Mouse (Mus musculus): ENCODE data around the gene Rps16. TPM values are rescaled to one million over a fixed set of nuclear protein-coding genes. Genes with fewer than 3 reads are reported as not detected.

The Rps16 gene
- 100 to 1,000 TPM; 385 to 425 TPM for total RNA-seq (2021)
- long read RNA-seq, experiment 1, transcript Rps16-201 (5 exons, 1,109 nt), result major isoform, 233 of 234 reads
- long read RNA-seq, experiment 1, partial matches to known transcripts, result 0 of 234 reads
- long read RNA-seq, experiment 1, other reads (novel, unspliced or antisense), result 0 of 234 reads
- long read RNA-seq, experiment 2, transcript Rps16-201 (5 exons, 1,109 nt), result major isoform, 222 of 226 reads
- long read RNA-seq, experiment 2, partial matches to known transcripts, result 2 of 226 reads
- long read RNA-seq, experiment 2, other reads (novel, unspliced or antisense), result 1 of 226 reads

DNA sequence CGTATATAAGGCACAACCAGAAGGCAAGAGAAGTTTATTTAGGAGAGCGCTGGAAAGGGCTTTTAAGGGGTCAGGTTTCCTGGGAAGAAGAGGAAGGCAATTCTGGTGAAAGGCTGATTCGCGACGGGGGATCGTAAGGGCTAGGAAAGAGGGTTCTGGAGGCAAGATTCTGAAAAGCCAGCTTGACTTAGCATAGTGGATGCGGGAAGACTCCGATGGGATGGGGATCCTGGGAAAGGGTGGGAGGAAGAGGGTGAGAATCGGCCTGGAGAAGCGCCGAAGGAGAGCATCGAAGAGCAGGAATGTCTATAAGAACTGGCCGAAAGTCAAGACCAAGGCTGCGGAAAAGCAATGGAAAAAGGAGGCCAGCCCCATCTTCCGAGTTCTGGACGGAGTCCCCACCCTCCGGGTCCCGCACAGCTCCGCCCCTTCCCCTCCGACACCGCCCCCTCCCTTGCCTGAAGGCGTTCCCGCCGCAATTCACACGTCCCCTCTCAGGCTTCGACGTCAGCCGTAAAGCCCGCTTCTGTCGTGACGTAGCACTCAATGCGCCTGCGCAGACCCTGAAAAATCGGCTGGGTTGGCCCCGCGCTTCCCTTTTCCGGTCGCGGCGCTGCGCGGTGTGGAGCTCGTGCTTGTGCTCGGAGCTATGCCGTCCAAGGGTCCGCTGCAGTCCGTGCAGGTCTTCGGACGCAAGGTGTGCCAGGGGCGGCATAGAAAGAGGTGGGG lies at the start of gene Rps16:
Gene Rps16 (plus strand): TSS at position 498 of the 729 bp plus-strand sequence.
- peak; percentile 99 for DNase-seq (ENCODE audit: low spot score)

DNA sequence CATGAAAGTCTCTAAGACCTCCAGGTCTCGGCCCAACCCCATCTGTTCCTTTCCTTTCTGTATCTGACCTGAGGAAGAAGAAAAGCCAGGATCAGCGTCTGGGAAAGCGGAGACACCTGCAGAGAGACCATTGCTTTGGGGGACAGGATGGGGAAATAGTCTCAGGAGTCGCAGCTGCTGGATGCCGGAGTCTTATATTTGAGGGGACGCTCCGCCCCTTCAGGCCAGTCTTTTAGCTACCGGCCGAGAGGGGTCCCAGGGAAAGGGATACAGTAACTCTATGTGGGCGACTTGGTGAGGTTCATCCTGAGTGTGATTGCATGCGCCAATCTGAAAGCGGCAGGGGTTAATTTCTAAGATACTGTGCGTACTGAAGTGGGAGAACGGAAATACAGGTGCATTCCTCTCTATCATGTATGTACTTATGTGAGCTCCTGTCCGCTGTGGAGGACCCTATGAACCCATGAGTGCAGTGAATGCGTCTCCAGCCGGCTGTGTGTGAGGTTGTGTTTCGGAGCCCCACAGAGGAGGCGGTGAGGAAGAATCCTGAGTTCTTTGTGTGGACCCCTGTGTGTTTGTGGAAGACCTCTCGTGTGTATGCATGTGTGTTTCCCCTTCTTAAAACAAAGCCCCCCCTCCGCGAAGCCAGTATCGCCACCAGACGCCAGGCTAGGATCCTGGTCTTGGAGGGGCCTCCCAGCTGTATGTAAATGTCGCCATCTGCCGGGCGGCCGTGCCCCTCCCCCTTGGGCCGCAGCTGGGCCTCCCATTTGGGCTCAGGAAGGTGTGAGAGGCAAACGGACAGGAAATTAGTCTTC lies 48.6 kb upstream of the Rps16 start, which contains the start of gene Dll3:
Gene Dll3 (minus strand): TSS at position 623 of the 818 bp plus-strand sequence.
- peak; percentile 21 for DNase-seq (ENCODE audit: low spot score)

DNA sequence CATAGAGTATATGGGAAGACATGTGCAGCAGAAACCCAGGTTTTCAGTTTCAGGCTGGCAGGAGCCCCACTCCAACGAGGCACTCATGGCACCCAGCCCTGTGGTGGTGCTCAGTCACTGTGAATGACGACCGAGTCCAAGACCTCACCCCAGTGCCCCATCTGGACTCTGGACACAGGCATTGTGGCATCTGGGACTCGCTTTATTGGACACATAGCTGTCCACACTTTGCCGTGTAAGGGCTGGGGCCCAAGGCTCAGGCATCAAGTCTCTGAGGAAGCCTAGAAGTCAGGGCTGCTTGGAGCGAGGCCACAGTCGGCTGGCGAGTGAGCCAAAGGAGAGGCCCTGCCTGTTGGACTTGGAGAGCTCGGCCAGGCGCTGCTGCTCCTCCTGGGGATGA lies 44.8 kb upstream of the Rps16 start:
- DNase-seq (ENCODE audit: low spot score), result no peak

DNA sequence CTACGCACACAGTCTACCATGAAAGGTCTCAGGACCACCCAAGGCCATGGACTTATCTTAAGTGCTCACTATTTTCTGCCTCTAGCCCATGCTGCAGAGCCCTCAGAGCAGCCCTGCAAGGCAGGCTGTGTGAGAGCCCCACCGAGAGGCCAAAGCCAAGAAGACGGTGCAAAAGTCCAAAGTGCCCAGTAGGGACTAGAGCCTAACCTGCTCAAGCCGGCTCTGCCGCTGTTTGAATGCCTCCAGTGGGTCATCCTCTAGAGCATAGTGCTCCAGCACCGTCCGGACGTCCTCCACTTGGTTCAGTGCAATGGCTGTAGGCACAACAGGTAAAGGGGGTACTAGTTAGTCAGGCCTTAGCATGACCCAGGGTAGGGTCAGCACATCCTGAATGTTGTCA lies 44.2 kb upstream of the Rps16 start:
- DNase-seq (ENCODE audit: low spot score), result no peak

DNA sequence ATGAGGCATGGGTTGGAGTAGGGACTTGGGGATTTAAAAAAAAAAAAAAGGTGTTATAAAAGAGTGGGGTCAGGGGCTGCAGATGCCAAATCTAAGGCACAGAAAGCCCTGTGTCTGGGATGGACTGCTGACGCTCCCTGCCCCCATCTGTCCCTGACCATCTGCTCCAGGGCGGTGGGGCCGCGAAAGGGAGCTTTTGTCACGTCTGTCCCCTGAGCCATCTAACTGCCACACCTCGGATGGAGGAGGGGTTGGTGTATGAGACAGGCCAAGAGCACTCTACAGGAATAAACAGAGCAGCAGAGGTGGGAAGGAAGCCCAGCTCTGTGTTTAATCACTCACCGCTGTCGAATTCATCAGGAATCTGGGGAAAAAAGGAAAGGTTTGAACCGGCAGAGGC lies 40.7 kb upstream of the Rps16 start:
- no peak for DNase-seq (ENCODE audit: low spot score)

DNA sequence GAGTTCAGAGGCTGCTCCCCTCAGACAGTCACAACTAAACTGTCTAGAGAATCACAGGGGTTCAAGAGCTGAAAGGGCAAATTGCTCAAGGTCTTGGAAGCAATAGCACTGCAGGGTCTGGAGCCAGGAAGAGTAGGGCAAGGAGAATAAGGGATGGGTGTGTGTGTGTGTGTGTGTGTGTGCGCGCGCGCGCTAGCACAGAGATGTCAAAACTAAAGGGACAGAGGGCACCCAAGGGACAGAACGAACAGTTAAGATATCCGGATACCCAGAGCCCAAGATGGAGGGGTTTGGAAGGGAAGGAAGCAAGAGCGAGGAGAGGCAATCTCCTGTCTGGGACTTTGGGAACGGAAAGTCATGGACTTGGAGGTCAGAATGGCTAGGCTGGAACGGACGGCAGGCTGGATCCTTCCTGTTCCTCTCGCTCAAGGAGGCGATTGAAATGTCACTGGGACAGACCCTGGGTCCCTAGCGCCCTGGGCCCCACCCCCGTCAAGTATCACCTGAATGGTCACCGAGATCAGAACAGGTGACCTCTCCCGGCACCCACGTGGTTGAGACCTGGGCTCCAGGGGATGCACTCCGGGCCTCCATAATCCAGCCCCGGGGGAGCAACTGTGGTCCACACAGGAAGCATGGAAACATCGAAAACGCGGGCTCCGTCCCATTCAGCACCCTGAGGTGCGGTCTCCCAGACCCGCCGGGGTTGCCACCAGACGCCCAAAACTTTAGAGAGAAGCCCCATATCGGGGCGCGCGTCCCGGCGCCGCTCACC lies 39.1 kb upstream of the Rps16 start:
- DNase-seq (ENCODE audit: low spot score), result no peak

DNA sequence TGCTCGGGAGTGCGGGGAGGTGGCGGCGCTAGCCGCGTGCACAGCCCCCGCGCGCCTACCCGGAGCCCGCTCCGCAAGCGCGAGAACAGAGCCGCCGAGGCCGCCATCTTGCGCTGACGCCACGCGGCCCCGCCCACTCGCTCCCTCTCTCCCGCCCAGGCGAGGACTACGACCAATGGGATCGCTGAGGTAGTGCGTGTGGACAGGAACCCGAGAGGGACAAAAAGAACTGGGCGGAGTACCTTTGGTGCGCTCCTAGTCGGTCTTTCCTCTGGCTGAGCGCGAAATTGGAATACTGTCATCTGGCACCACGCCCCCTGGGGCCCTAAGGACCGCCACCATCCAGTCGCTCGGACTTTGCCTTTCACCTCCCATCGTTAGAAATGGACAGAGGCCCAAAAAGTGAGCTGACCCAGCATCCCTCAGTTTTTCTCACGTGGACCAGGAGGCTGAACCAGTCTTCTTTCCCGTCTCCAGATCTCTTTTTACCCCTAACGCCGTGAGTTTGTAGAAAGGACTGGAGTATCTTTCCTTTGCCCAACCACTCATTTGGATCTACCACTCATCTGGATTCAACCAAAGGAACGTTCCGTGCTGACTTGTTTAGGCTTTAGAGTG lies 38.4 kb upstream of the Rps16 start, which contains the start of gene Timm50:
Gene Timm50 (minus strand): TSS at position 147 of the 618 bp plus-strand sequence.
- DNase-seq (ENCODE audit: low spot score), result peak; percentile 99

DNA sequence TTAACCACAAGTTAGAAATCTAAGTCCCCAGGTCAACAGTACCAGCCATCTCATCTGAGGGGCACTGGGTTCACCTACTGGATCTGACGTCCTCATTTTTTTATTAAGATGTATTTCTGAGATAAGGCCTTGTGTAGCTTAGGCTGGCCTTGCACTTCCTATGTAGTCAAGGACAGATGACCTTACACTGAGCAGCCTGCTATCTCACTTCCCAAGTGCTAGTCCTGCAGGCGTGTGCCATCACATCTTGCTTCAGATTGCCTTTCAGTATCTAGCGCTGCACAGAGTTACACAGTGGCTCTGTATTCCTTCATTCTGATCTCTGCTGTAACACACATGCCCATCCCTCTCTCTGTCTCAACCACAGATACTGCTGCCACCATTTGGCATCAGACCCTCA lies 32.4 kb upstream of the Rps16 start:
- no peak for DNase-seq (ENCODE audit: low spot score)

DNA sequence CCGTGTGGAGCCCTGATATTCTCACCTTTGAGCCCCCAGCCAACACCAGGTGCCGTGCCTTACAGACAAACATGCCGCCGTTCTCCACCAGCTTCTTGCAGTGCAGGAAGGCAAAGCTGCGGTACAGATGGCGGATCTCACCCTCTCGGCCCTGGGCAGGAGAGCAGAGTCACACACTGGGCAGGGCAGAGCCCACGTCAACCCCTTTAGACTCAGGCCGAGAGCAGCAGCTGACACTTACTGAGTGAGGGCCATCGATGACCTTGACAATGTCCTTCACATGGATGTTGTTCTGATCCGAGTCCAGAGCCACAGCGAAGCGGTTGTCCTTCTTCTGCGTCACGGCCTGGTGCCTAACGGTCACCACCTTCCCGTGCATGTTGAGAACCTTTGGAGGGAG lies 31.7 kb upstream of the Rps16 start:
- DNase-seq (ENCODE audit: low spot score), result no peak

DNA sequence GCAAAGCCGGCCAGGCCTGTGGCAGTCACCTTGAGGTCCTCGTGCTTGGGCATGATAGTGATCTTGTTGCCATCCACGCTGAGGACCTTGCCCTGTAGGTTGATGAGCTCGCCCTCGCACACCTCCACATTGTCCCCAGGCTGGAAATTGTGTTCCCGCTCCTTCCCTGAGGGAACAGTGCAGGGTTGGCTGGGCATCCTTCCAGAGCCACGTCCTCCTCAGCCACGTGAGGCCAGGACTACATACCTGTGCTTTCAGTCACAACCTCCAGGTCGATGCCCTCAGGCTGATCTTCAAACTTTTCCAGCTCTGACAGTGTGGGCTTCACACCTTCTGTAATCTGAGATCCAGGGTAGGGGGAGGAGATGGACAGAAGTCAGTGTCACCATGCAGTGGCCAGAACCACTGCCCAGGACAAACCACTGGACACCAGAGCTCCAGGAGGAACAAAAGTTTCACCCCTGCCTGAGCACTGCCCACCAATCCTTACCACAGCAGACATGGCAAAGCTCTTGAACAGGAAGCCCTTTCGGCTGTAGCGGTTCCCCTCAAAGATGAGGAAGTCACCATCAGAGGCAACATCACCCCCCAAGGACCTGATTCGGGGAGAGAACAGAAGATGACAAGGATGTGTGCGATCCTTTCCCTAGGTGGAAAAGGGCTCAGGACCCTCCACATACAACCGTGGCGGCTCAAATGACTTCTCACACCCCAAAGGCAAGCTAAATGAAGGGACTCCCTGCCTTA lies 28.3 kb upstream of the Rps16 start:
- no peak for DNase-seq (ENCODE audit: low spot score)

DNA sequence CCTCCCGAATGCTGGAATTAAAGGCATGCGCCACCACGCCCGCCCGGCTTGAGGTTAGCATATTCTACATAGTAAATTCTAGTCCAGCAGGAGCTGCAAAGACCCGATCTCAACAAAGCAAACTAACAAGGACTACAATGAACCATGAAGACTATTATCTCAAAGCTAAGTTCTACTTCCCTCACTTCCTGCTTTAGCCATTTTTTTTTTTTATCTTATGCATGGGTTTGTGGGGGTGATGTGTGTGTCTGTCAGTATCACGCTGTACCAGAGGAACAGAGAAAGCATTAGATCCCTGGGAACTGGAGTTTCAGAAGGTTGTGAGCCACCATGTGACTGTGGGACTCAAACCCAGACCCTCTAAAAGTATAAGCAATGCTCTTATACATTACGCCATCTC lies 25.2 kb upstream of the Rps16 start:
- no peak for DNase-seq (ENCODE audit: low spot score)

DNA sequence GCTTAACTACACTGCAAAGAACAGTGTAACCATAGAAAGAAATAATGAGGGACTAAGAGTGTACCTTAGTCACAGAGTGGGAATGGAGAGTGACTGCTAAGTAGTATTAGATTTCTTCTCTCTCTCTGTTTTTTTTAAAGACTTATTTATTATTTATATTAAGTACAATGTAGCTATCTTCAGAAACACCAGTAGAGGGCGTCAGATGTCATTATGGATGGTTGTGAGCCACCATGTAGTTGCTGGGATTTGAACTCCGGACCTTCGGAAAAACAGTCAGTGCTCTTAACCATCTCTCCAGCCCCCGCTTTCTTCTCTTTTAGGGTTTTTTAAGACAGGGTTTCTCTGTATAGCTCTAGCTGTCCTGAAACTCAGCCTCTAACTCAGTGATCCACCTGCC lies 24.0 kb upstream of the Rps16 start:
- no peak for DNase-seq (ENCODE audit: low spot score)

DNA sequence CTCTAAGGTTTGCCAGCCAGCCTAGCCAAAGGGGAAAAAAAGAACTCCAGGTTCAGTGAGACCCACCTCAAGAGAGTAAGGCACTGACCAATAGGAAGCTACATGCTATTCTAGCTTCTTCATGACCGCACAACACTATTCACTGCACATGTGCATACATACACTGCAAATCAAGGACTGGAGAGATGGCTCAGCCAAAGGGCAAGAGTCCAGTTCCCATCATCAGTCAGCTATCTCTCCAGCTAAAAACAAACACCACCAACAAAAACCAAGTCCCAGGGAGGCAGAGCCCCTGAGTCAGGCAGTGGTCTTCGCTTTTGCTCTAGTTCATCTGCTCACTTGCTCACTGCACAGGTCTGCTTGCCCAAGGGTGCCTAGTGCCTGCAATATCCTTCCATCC lies 22.2 kb upstream of the Rps16 start:
- DNase-seq (ENCODE audit: low spot score), result no peak

DNA sequence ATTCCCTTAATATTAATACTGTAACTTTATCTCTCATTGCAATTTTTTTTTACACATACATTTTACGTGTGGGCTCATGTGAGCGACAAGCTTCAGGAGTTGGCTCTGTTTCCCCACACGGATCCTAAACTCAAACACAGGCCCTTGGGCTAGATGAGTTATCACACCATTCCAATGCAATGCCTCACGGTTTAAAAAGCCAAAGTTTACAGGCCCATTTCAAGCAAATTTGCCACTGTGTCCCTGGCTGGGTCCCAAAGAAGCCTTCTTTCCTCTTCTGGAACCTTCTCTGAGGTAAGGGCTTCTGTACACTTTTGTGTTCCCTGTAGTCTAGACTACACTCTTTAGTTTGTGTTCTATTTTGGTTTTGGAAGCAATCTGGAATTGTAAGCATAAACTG lies 15.9 kb upstream of the Rps16 start:
- no peak for DNase-seq (ENCODE audit: low spot score)

DNA sequence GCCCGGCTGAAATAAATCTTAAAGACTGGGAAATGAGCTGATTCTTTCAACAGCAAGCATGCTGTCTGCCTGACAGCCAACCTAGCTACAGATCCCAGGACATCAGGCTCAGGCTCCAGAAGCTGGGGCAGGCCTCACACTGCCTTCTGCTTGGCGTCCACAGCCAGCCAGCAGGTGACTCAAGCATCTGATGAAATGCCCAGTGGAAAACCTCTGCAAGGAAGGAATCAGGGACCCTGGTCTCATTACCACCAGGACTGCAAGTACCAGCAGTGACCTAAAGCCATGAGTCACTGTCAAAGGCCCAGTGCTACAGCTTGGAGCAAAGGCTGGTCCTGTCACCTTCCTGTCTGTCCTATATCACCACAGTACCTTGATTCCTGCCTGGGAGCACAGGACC lies 15.0 kb upstream of the Rps16 start:
- DNase-seq (ENCODE audit: low spot score), result no peak

DNA sequence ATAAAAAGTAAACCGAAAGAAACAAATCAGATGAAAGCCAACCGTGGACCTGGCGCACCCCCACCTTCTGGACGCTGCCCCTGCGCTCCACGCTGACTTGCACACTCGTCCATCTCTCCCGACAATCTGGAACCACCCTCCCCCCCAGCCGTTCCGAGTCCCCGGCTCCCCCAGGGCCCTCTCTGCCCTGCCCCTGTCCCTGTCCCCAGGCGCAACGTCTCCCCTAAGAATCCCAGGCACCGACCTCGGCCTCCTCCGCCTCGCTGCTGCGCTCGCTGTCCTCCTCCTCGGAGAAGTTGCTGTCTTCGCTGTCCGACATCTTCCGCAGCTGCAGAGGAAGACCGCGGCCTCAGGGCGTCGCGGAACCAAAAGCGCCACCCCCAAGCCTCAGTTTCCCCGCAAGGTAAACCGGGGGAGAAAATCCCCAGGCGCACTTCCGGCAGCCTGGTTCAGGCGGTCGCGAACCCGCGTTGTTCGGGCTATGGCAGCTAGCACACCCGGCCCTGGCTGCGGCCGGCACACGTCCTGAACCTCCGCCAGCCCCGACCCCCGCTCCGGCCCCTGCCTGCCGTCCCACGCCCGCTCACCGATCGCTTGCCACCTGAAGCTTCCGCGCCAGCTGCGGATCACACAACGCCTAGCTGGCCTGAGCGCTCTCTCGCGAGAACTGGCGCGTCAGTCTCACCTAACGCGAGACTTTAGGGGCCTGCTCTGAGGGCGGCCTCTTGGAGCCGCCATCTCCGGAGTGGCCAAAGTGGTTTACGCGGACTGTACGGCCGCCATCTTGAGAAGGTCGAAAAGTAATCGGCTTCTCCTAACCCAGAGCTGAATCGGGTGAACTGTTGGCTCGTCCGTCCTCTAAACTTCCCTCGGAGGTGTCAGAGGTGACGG lies 12.1 kb upstream of the Rps16 start, which contains the start of gene Supt5:
Gene Supt5 (minus strand): TSS at position 639 of the 891 bp plus-strand sequence.
- DNase-seq (ENCODE audit: low spot score), result peak; percentile 98

DNA sequence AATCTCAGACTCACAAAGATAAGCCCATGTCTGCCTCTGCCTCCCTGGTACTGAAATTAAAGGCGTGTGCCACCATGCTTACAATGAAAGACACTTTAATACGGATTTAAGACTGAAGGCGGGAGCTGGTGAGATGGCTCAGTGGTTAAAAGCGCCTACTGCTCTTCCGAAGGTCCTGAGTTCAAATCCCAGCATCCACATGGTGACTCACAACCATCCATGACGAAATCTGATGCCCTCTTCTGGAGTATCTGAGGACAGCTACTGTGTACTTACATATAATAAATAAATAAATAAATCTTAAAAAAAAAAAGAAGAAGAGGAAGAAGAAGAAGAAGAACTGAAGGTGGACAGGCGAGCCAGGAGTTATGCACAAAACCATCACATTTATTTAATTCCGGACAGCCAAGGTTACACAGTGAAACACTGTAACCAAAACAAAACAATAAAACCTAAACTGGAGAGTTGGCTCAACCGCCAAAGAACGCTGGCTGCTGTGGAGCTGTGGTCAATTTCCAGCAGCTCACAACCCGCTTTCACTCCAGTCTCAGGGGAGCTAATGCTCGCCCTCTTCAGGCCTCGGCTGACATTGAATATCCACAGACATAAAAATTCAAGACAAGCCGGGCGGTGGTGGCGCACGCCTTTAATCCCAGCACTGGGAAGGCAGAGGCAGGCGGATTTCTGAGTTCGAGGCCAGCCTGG lies 11.1 kb upstream of the Rps16 start:
- DNase-seq (ENCODE audit: low spot score), result peak; percentile 79

DNA sequence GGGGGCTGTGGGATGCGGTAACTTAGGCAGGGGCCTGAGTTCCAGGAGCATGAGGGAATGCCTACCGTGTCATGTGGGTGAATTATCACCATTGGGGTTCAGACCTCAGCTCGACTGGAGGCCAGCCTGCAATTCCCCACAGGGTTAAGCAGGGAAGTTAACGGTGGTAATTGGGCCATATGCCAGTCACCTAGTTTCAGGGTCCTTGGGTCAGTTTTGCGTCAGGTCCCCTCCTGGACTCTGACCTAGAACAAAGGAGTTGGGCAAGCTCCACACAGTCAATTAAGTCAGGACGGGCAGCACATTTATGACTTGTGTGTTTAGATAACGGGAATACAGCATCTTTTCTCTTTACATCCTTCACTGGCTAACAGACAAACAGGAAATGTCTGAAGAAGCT lies 9.1 kb upstream of the Rps16 start:
- DNase-seq (ENCODE audit: low spot score), result no peak

All from gastrocnemius, adult 18-20 months (tissue).